Mouse (Mus musculus) liver, embryonic 14.5 days (tissue): ENCODE measurements around the gene Smim11.

ENCODE experiments used
- CTCF ChIP-seq: IDR thresholded peaks from 2 replicates; pipeline ENCODE4 v1.5.1; 2016; ENCODE audit warnings: antibody characterized with exemption, low read depth, control low read depth
- EP300 ChIP-seq: IDR thresholded peaks from 2 replicates; pipeline ENCODE4 v1.6.1; 2016; ENCODE audit warnings: antibody characterized with exemption, low read depth

GRCm38 (mm10) chr16:92301989-92302388 is 903 bp downstream of the Smim11 start:
- no peak for TF ChIP-seq EP300
- no peak for TF ChIP-seq CTCF
